Mouse (Mus musculus) heart, postnatal 14 days (tissue): ENCODE measurements around the gene Pla2g16. TPM values are rescaled to one million over a fixed set of nuclear protein-coding genes. Genes with fewer than 3 reads are reported as not detected.

ENCODE experiments used
- DNase-seq, 2 experiments: peaks; one replicate each; pipeline ENCODE4 v3.0.0; 2021 to 2022
- intact Hi-C: fragments of 180-260 bp; cut with DNase I; formaldehyde crosslinking; loops from one replicate; pipeline ENCODE4 v1.15.1; 2025
- total RNA-seq, 2 experiments: library from RNA; stranded (reverse); gene quantifications; 2 replicates each; pipeline ENCODE4 v1.2.3; 2021

Pla2g16 gene
- total RNA-seq, 2 experiments from 2014 or later, result 77.3 to 83.3 TPM

DNA sequence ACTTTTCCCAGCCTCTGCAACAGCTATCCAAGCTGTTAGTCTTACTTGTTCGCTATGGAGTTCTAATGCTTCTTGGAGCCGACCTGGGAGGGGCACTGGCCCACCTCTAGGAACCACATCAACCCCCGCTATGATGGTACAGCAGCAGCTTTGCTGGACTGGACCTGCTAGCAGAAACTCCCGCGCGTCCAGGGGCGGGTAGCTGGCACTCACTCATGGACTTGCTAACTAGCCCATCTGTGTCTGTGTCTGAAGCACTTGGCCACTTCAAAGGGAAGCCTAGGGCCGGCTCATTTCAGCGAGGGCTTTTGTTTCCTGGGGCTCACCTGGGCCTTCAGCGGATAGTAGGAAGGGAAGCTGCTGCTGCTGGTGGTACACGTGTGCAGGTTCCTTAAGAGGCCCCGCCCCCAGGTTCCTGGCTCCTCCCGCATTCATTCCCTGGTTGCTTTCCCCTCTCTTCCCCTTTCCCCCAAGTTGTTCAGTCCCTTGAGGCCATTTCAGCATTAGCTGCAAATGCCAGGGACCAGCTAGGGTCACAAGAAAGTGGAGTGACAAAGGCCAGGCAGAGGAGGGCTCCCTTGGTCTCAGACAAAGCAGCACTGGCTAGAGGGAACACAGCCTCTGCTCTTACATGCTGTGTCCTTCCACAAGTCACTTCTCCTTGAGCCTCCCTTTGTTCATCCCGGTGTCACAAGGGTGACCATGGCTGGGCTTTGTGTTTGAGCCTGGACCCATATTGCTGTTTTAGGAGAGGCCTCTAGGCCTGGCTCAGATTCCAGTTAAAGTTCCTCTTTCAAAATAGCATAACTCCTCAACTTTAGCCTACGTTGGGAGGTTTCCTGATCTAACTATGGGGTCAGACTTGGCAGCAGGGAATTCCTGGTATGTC, 49.8 kb downstream of the Pla2g16 start, which contains the start of gene Lgals12:
Gene Lgals12, minus strand, starts transcription at position 393 of the 889 bp plus-strand sequence.
- DNase-seq, result no peak
- intact Hi-C loops, result no loop called here

DNA sequence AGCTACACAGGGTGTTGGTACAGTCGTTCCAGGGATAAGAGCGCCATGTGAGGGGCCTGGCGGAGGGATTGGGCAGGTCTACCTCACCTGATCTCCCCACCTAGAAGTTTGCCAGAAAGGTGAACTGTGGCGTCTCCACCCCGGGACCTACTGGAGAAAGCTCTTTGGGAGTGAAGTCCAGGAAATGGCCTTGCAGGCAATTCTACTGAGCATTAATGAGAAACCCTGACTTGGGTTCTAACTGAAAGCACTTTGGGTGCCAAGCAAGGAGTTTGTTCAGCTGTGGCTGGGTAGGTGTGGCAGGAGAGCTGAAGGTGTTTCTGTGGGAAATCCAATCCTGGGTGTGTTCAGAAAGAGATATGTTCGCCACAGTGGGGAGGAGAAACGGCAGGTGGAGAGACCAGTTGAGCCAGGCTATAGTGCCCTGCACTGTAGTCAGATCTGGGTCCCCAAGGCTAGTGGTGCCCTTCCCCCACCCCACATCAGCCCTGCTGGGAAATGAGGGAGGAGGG, 50.5 kb downstream of the Pla2g16 start:
- intact Hi-C loops, result no loop called here
- no peak for DNase-seq

DNA sequence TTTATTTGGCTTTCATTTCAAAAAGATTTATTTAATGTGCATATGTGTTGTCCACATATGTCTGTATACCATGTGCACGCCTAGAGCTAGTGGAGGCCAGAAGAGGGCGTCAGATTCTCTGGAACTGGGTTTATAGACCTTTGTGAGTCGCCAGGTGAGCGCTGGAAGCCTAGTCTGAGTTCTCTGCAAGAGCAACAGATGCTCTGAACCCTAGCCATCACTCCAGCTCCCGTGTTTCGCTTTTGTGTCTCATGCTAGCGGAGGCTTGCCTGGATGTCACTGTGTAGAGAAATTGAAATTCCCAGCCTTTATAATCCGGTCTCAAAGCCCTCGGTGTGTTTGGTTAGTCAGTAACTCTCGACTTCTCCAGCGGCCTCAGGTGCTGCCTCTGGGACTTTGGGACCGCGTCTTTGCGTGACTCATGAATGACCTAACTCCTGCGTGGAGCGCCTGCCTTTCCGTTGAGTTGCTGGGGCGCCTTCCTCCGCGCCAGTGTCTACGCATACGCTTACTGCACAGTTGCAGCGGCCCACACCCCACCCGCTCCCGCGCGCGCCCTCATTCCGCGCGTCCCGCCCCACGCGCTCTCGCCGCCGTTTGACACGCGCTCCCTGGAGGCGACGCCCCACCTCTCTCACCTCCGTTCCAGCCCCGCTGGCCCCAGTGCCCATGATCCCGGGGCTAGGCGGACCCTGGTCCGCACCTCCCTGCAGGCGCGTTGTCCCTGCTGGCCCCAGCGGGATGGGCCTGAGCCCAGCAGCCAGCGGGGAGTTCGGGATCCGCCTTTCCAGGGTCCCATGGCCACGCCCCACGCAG, 54.9 kb downstream of the Pla2g16 start, which contains the start of gene Hrasls5:
Gene Hrasls5, plus strand, starts transcription at position 600 of the 816 bp plus-strand sequence.
- DNase-seq, result peak; percentile 31 to 37
- intact Hi-C loops, result loop anchor here (10.0 kb wide), 1 partner anchor 347 kb away; the partner anchor contains the start of gene Rcor2

DNA sequence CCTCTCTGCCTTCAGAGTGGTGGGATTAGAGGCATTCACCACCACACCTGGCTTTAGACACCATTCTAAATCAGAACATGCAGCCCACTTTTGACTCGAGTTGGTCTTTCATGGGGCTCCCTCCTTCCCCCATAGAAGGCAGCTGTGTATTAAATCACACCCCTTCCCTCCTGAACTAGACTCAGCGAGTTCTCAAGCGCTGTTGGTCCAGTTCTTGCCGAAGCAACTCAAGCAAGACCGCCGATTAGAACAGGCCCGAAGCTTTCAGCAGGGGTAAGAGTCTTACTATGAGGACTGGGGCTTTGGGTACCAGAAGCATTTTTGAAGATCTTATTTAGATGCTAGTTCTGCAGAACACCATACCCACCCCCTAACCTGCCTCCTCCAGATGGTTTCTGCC, 55.9 kb downstream of the Pla2g16 start:
- intact Hi-C loops, result loop anchor here (10.0 kb wide), 1 partner anchor 348 kb away; the partner anchor contains the start of gene Rcor2
- DNase-seq, result no peak

DNA sequence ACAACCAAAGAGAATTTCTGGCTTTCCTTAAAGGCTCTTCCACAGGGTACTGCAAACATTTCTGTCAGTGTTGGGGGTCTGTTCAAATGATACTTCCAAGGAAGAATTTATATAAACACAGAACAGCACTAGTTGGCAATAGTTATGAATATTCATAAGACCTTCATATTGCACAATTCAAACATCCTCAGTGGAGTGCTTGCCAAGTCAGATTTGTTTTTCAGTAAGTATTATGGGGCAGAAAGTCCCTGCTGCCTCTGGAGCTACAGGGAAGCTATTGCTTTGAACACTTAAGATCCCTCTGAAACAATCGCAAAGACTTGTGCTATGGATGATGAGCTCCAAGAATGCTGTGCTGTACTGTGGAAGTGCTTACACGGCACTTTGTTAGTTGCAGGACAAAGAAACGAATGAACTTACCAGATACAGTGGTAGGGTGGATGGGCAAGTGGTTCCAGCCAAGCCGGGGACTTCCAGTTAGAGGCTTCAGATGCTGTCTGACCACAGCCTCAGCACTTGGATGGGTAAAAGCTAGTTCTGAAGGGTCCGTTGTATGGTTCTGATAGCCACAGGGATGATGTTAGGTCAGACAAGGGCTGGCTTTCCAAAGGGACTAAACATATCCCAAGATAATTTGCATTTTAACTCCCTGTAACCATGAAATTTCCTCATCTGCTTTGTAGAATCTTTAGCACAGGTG, 59.1 kb downstream of the Pla2g16 start:
- DNase-seq, result no peak
- intact Hi-C loops, result loop anchor here (2.0 to 10.0 kb wide), 3 partner anchors 88 to 352 kb away; partner anchors contain the start of gene Rcor2

DNA sequence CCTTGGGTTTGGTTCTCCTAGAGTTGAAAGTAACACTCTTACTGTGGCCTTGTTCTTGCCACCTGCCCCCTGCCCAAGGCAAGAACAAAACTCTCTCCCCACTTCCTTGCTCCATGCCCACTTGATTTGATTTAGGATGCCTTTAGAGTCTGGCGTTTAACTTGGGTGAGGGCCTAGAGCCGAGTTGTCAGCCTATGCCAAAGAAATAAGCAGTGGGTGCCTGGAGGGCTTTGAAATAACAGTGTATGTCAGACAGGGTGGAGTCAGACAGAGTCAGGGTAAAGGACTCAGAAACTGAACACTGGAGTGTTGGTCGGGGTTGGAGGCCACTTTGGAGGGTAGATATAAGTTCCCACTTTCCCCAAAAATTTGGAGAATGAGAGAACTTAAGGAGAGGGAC, 59.8 kb downstream of the Pla2g16 start:
- intact Hi-C loops, result loop anchor here (2.0 to 10.0 kb wide), 3 partner anchors 88 to 352 kb away; partner anchors contain the start of gene Rcor2
- no peak for DNase-seq

DNA sequence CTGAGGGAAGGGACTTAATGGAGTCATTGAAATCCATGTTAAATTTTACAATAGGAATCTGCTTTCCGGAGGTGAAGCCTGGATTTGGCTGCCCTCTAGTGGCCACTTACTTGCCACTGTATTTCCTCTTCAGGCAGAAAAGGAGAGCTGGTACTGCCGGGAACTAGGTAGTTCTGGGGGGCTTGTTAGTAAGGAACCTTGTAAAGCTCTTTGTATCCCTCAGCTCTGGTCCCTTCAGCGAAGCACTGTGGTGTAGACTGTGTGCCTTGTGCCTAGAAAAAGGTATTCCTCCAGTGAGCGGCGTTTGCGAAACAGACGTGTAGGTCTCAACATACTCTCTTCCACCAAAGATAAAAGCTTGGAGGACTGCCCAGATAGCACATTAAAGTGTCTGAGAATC, 60.4 kb downstream of the Pla2g16 start:
- peak; percentile 54 to 77 for DNase-seq
- intact Hi-C loops, result loop anchor here (2.0 to 10.0 kb wide), 3 partner anchors 89 to 353 kb away; partner anchors contain the start of gene Rcor2

DNA sequence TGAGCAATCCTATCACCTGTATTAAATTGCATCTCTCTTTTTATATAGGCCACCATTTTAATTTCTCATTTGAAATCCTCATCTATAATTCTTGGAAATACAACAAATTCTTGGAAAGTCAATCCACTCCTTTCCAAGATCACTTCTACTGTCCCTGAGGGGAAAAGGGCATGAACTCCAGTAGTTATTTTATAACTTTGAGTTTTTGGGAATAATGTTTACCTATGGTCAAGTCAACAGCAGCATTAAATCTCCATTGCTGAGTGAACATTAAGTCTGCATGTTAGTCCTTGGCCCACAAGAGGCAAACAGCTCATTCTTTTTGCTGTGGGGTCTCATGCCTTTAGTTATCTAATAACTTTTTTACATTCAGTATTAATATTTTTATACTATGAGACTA, 75.8 kb downstream of the Pla2g16 start:
- intact Hi-C loops, result no loop called here
- no peak for DNase-seq

DNA sequence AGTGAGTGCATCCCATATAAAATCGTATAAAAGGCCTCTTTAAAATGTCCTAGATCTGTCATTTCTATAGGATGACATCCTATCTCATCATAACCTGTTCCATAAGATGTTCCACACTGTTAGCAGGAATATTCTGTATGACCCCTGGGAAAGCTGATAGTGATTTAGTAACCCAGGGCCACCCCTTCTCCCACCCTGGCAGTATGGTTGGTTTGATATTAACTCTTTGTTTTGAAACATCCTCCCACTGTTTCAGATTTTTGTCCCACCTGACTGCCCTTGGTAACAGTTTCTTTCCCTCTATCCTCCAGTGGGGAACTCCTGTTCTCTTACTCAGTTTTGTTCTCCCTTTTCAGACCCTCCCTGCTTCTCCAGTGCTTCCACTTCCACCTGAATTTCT, 76.5 kb downstream of the Pla2g16 start:
- DNase-seq, result no peak
- intact Hi-C loops, result no loop called here

Other genes with a start within 250 kb of the Pla2g16 start
- 10 to 100 TPM; 51.9 to 55.4 TPM for gene Mark2, start 215.6 kb upstream of the Pla2g16 start, total RNA-seq
- 10 to 100 TPM; 21.8 to 23.2 TPM for gene Spindoc, start 174.5 kb upstream of the Pla2g16 start, total RNA-seq
- gene 2700081O15Rik, start 139.8 kb upstream of the Pla2g16 start, total RNA-seq, result 10 to 100 TPM; 23.7 to 23.8 TPM
- 10 to 100 TPM; 79.2 to 87.9 TPM for gene Rtn3, start 74.2 kb upstream of the Pla2g16 start, total RNA-seq
- 10 to 100 TPM; 24.7 to 28.4 TPM for gene Atl3, start 63.4 kb upstream of the Pla2g16 start, total RNA-seq
- 1 to 10 TPM in 1 of 2 experiments, under 1 TPM in 1; 0.44 to 1.6 TPM for gene Lgals12, start 49.7 kb downstream of the Pla2g16 start, total RNA-seq
- not detected for gene Hrasls5, start 55.1 kb downstream of the Pla2g16 start, total RNA-seq
- gene Slc22a19, start 153.9 kb downstream of the Pla2g16 start, total RNA-seq, result not detected
- gene Slc22a26, start 245.2 kb downstream of the Pla2g16 start, total RNA-seq, result not detected